In the genomic region with DNA sequence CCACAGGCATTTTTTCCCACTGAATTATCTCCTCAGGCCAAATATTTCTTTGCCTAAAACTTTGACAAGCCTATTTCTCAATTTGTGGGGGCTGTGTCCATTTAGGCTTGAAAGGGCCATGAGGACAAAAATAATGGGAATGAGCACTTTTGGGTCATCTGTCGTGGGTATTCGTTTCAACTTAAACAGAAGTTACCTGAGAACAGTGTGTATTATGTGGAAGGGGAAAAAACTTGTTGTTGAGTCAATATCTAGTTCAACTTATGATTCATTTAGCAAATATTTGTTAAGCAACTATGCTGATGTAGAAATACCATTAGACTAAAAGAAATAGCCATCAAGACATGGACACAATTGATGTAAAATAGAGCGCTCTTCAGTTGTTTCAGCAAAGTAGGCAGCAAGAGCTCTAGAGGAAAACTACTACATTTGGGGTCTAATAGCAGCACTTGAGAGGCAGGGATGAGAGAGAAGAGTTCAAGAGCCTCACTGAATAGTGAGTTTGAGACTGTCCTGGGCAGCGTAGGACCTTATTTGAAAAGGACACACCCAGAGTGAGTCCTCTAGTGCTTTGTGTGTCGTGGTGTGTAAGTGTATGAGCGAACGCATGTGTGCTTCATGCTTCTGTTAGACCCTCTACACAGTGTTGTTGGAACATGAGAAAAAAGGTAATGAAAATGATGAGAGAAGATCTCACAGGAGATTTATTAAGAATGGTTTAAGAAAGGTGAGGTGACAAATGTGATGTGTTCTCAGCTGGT, we compare ENCODE assay signal across 15 mouse cellular contexts. TPM values are rescaled to one million over a fixed set of nuclear protein-coding genes. Genes with fewer than 3 reads are reported as not detected.
DNase-seq lines count a peak whose midpoint lies in the region; ATAC-seq and TF ChIP-seq lines count a peak whose summit lies in the region.
"Had no signal": no experiment of that assay in that cellular context is flagged by ENCODE, and none has a peak within 500 bp of the region (broad histone marks: within the 10 kb centered on the region; RNA-seq: fewer than 3 reads in every experiment).

No protein-coding gene starts in this region.

- intact Hi-C loops in heart, postnatal 25 days (cut with DNase I), result no loop called here

- WGBS in heart, embryonic 13.5 days, result 91% methylated on average over 7 of the region's 7 CpGs
- WGBS in liver, adult 2 months, result 71% methylated on average over 7 of the region's 7 CpGs
- WGBS in macrophage (ENCODE audit: missing documents), result 94% methylated on average over 7 of the region's 7 CpGs

- ATAC-seq in heart, embryonic 13.5 days (ENCODE audit: extremely low read depth, insufficient number of reproducible peaks, low FRiP score, low TSS enrichment), result no peak
- no peak for ATAC-seq in megakaryocyte progenitor cell, adult 5-6 weeks (replicated peaks; ENCODE audit: poor library complexity)

- no peaks in the 10 kb centered on the region for H3K27me3 ChIP-seq in heart, embryonic 13.5 days (replicated peaks)
- no peaks in the 10 kb centered on the region for H3K27me3 ChIP-seq in liver, adult 2 months (ENCODE audit: control insufficient read depth, insufficient read depth, low read length)
- H3K27me3 ChIP-seq: limb, embryonic 15.5 days had no signal

- no peak for TF ChIP-seq POLR2A in liver, adult 2 months (IDR thresholded peaks at IDR 0.05; ENCODE audit: extremely low read depth, insufficient read depth, low read length)

- peaks cover 8% of the 10 kb centered on the region for H3K36me3 ChIP-seq in heart, embryonic 13.5 days
- no peaks in the 10 kb centered on the region for H3K36me3 ChIP-seq in liver, adult 2 months (ENCODE audit: control insufficient read depth, insufficient read depth, low read length)
- H3K36me3 ChIP-seq in macrophage (ENCODE audit: inconsistent target), result no peaks in the 10 kb centered on the region
- H3K36me3 ChIP-seq: midbrain, embryonic 10.5 days had no signal

- H3K4me1 ChIP-seq in heart, embryonic 13.5 days, result peaks cover 41% of the 10 kb centered on the region
- H3K4me1 ChIP-seq in liver, adult 2 months (ENCODE audit: control insufficient read depth, insufficient read depth, low read length), result peaks cover 36% of the 10 kb centered on the region
- H3K4me1 ChIP-seq in brown adipose tissue, adult 24 weeks (ENCODE audit: control insufficient read depth, insufficient read depth, insufficient read length, low read length), result peaks cover 27% of the 10 kb centered on the region

- no peak overlapping the region for H3K4me3 ChIP-seq in heart, embryonic 13.5 days
- H3K4me3 ChIP-seq in liver, adult 2 months (ENCODE audit: insufficient read depth, low read depth, low read length), result no peak overlapping the region
- no peak overlapping the region for H3K4me3 ChIP-seq in brown adipose tissue, adult 24 weeks (ENCODE audit: insufficient read depth, low read depth, low read length)
- H3K4me3 ChIP-seq in macrophage (ENCODE audit: inconsistent target), result no peak overlapping the region
- H3K4me3 ChIP-seq: limb, embryonic 15.5 days; midbrain, embryonic 10.5 days; myocyte had no signal

- H3K4me2 ChIP-seq in heart, embryonic 13.5 days, result no peak overlapping the region
- H3K4me2 ChIP-seq: limb, embryonic 15.5 days had no signal

- H3K27ac ChIP-seq in heart, embryonic 13.5 days (replicated peaks), result peak overlapping the region; percentile 74
- H3K27ac ChIP-seq in liver, adult 2 months (replicated peaks; ENCODE audit: insufficient read depth, low read depth, low read length), result peak overlapping the region; percentile 25
- H3K27ac ChIP-seq in brown adipose tissue, adult 24 weeks (replicated peaks; ENCODE audit: low read depth, low read length), result peak overlapping the region; percentile 78
- peak overlapping the region; percentile 61 for H3K27ac ChIP-seq in macrophage
- H3K27ac ChIP-seq: midbrain, embryonic 10.5 days had no signal

- no peak for TF ChIP-seq CTCF in liver, adult 2 months (IDR thresholded peaks at IDR 0.05; ENCODE audit: low read depth, low read length)

- H3K9me3 ChIP-seq in heart, embryonic 13.5 days, result no peaks in the 10 kb centered on the region; the same call in 1 of the 2 replicates
- H3K9me3 ChIP-seq: limb, embryonic 15.5 days; midbrain, embryonic 10.5 days had no signal

- DNase-seq in heart, postnatal 25 days (ENCODE audit: low spot score), result no peak
- no peak for DNase-seq in liver, adult 2 months (ENCODE audit: extremely low read depth, low read depth, low spot score)
- no peak for DNase-seq in liver
- no peak for DNase-seq in layer of hippocampus, adult 9-11 months
- DNase-seq: cerebellum, adult 8-10 months; kidney, postnatal 36 days; right cerebral cortex, postnatal 25 days; thymus, postnatal 36 days had no signal

- peaks cover 28% of the 10 kb centered on the region; the same call in 1 of the 2 replicates for H3K79me2 ChIP-seq in liver, adult 2 months (ENCODE audit: control insufficient read depth, insufficient read depth, low read length)
- peaks cover 100% of the 10 kb centered on the region for H3K79me2 ChIP-seq in macrophage (ENCODE audit: inconsistent target)

- no peak overlapping the region for H3K9ac ChIP-seq in heart, embryonic 13.5 days
- H3K9ac ChIP-seq in liver, adult 2 months (ENCODE audit: low read depth, low read length), result no peak overlapping the region
- H3K9ac ChIP-seq: limb, embryonic 15.5 days had no signal

RNA-seq across cellular contexts. Expression of a gene that starts 23.1 kb away (rescaled TPM):
- 24.5 and 26.4 TPM in 2 replicates for polyA plus RNA-seq in heart, embryonic 13.5 days (2015; fragmentation: Nextera tagmentation; extraction: Ambion mirVana)
- total RNA-seq in heart, postnatal 25 days (2021), result 10 to 100 TPM; 18.8 to 21.6 TPM
- 6.1 and 7.7 TPM in 2 replicates for total RNA-seq in liver, adult 2 months (2014; rRNA removed)
- polyA plus RNA-seq in liver, adult 2 months (2012; rRNA removed), result 2.1 and 2.5 TPM in 2 replicates
- 25.0 and 28.1 TPM in 2 replicates for polyA plus RNA-seq in brown adipose tissue, adult 24 weeks (2012; ENCODE audit: insufficient read depth, insufficient read length, missing spikeins)
- total RNA-seq in macrophage (2018; cell fraction: chromatin; rRNA removed), result 100 to 1,000 TPM in 2 of 26 experiments, 10 to 100 TPM in 24; 40.8 to 103 (median 73.2) TPM
- 10 to 100 TPM; 32.3 to 55.0 (median 37.6) TPM for total RNA-seq in macrophage (2018; cell fraction: cytosol; rRNA removed)
- total RNA-seq in macrophage (2018; cell fraction: nucleus; rRNA removed), result 10 to 100 TPM; 29.9 to 80.7 (median 44.3) TPM
- polyA plus RNA-seq in macrophage (2018), result 29.1 to 84.4 TPM (median 35.1 TPM) in 3 replicates
- total RNA-seq in megakaryocyte progenitor cell, adult 5-6 weeks (2015), result 33.6 and 34.2 TPM in 2 replicates
- 50.2 and 84.2 TPM in 2 replicates for total RNA-seq in megakaryocyte progenitor cell, adult 5-6 weeks (2017)

RNA-seq across cellular contexts. Expression of a gene that starts 23.4 kb away (rescaled TPM):
- 7.2 and 8.0 TPM in 2 replicates for polyA plus RNA-seq in heart, embryonic 13.5 days (2015; fragmentation: Nextera tagmentation; extraction: Ambion mirVana)
- 10 to 100 TPM; 15.2 to 17.0 TPM for total RNA-seq in heart, postnatal 25 days (2021)
- 13.8 and 15.9 TPM in 2 replicates for total RNA-seq in liver, adult 2 months (2014; rRNA removed)
- 5.1 and 6.4 TPM in 2 replicates for polyA plus RNA-seq in liver, adult 2 months (2012; rRNA removed)
- polyA plus RNA-seq in brown adipose tissue, adult 24 weeks (2012; ENCODE audit: insufficient read depth, insufficient read length, missing spikeins), result 10.0 and 11.5 TPM in 2 replicates
- 100 to 1,000 TPM in 10 of 26 experiments, 10 to 100 TPM in 16; 47.7 to 153 (median 95.3) TPM for total RNA-seq in macrophage (2018; cell fraction: chromatin; rRNA removed)
- total RNA-seq in macrophage (2018; cell fraction: cytosol; rRNA removed), result 10 to 100 TPM; 48.3 to 92.7 (median 80.1) TPM
- 100 to 1,000 TPM in 8 of 26 experiments, 10 to 100 TPM in 18; 57.1 to 163 (median 87.9) TPM for total RNA-seq in macrophage (2018; cell fraction: nucleus; rRNA removed)
- polyA plus RNA-seq in macrophage (2018), result 52.2 to 64.9 TPM (median 62.1 TPM) in 3 replicates
- 96.8 and 98.3 TPM in 2 replicates for total RNA-seq in megakaryocyte progenitor cell, adult 5-6 weeks (2015)
- total RNA-seq in megakaryocyte progenitor cell, adult 5-6 weeks (2017), result 178 and 189 TPM in 2 replicates

RNA-seq across cellular contexts. Expression of a gene that starts 52.8 kb away (rescaled TPM):
- polyA plus RNA-seq in heart, embryonic 13.5 days (2015; fragmentation: Nextera tagmentation; extraction: Ambion mirVana), result 1.4 and 2.5 TPM in 2 replicates
- under 1 TPM; 0.17 to 0.29 TPM for total RNA-seq in heart, postnatal 25 days (2021)
- total RNA-seq in liver, adult 2 months (2014; rRNA removed), result 0.13 and 0.18 TPM in 2 replicates
- polyA plus RNA-seq in liver, adult 2 months (2012; rRNA removed), result not detected in 2 replicates
- not detected in 2 replicates for polyA plus RNA-seq in brown adipose tissue, adult 24 weeks (2012; ENCODE audit: insufficient read depth, insufficient read length, missing spikeins)
- under 1 TPM in 11 of 26 experiments, not detected in 15; 0.26 to 0.86 (median 0.37) TPM for total RNA-seq in macrophage (2018; cell fraction: chromatin; rRNA removed)
- total RNA-seq in macrophage (2018; cell fraction: cytosol; rRNA removed), result under 1 TPM; 0.05 to 0.39 (median 0.17) TPM
- 1 to 10 TPM in 3 of 26 experiments, under 1 TPM in 12, not detected in 11; 0.17 to 1.6 (median 0.36) TPM for total RNA-seq in macrophage (2018; cell fraction: nucleus; rRNA removed)
- polyA plus RNA-seq in macrophage (2018), result 0.12 to 1.3 TPM (median 0.19 TPM) in 3 replicates
- total RNA-seq in megakaryocyte progenitor cell, adult 5-6 weeks (2015), result 4.7 and 5.7 TPM in 2 replicates
- total RNA-seq in megakaryocyte progenitor cell, adult 5-6 weeks (2017), result 5.1 and 6.6 TPM in 2 replicates

Comparison
In these comparisons a context has a peak if more than half of its experiments do, and no peak if none do; other contexts are left out.
1. H3K27ac ChIP-seq: peak in every context shown above with its lines; median percentile 78 in brown adipose tissue, adult 24 weeks; 74 in heart, embryonic 13.5 days; 61 in macrophage; 25 in liver, adult 2 months.